Mouse (Mus musculus) limb, embryonic 13.5 days (tissue): ENCODE results near the gene Poc5. TPM values are rescaled to one million over a fixed set of nuclear protein-coding genes. Genes with fewer than 3 reads are reported as not detected.

Source experiments
- ATAC-seq: fragments of 200-750 bp; cut with Nextera tagmentation; 2 replicates; pipeline ENCODE4 v1.8.0; 2017; ENCODE audit warnings: low read depth, moderate number of reproducible peaks, moderate TSS enrichment; ENCODE audit not compliant: low FRiP score
- H3K27ac ChIP-seq: fragments of 300-500 bp; sonication (generic); 2 replicates; pipeline ENCODE4 v1.5.1; 2015; ENCODE audit warnings: inconsistent platforms, mild to moderate bottlenecking, moderate library complexity
- H3K27me3 ChIP-seq: fragments of 300-500 bp; sonication (generic); 2 replicates; pipeline ENCODE4 v1.6.1; 2015; ENCODE audit warnings: mild to moderate bottlenecking, inconsistent platforms
- H3K36me3 ChIP-seq: fragments of 300-500 bp; sonication (generic); 2 replicates; pipeline ENCODE4 v1.6.1; 2015; ENCODE audit warnings: inconsistent platforms, mild to moderate bottlenecking, moderate library complexity
- H3K4me1 ChIP-seq: fragments of 300-500 bp; sonication (generic); 2 replicates; pipeline ENCODE4 v1.6.1; 2015; ENCODE audit warnings: inconsistent platforms
- H3K4me2 ChIP-seq: fragments of 300-500 bp; sonication (generic); replicated peaks from 2 replicates; pipeline ENCODE4 v1.6.1; 2015; ENCODE audit warnings: inconsistent platforms, mild to moderate bottlenecking, moderate library complexity
- H3K4me3 ChIP-seq: fragments of 300-500 bp; sonication (generic); 2 replicates; pipeline ENCODE4 v1.5.1; 2015; ENCODE audit warnings: moderate library complexity, mild to moderate bottlenecking, inconsistent platforms
- H3K9ac ChIP-seq: fragments of 300-500 bp; sonication (generic); 2 replicates; pipeline ENCODE4 v1.6.1; 2015; ENCODE audit warnings: mild to moderate bottlenecking, inconsistent platforms
- H3K9me3 ChIP-seq: fragments of 300-500 bp; sonication (generic); 2 replicates; pipeline ENCODE4 v1.6.1; 2016; ENCODE audit warnings: inconsistent platforms
- WGBS: fragments of 180-500 bp; shearing (Covaris S2); methylation state at CpG from one replicate; pipeline ENCODE4 v1.1.7; 2015; 5-methylcytosine and 5-hydroxymethylcytosine counted together
- polyA plus RNA-seq: library from polyadenylated mRNA; unstranded; fragments of >200 nt; fragmentation: Nextera tagmentation; extraction: Ambion mirVana; gene quantifications from 2 replicates; pipeline ENCODE4 v1.2.1, GENCODE M21; 2015

Gene Poc5
- polyA plus RNA-seq, 1 experiment from 2014 or later, result 13.8 TPM

- peaks cover 64% of the 10 kb centered on the region for H3K36me3 ChIP-seq
- no peak overlapping the region for H3K4me3 ChIP-seq
- H3K9me3 ChIP-seq, result no peaks in the 10 kb centered on the region
- H3K27ac ChIP-seq, result no peak overlapping the region
- no peaks in the 10 kb centered on the region for H3K27me3 ChIP-seq
- ATAC-seq, result no peak
- H3K4me2 ChIP-seq, result no peak overlapping the region
- no peak overlapping the region for H3K9ac ChIP-seq
- 87% methylated on average over 1 of the region's 1 CpGs for WGBS
- H3K4me1 ChIP-seq, result 0 out of 2 replicates have a peak, but pooled peaks cover 4% of the 10 kb centered on the region
Measured at GRCm38 (mm10) chr13:96408786-96409185, 20.7 kb downstream of the Poc5 start.

- no peaks in the 10 kb centered on the region for H3K4me1 ChIP-seq
- no peaks in the 10 kb centered on the region for H3K27me3 ChIP-seq
- WGBS, result 85% methylated on average over 6 of the region's 6 CpGs
- H3K9me3 ChIP-seq, result no peaks in the 10 kb centered on the region
- peaks cover 75% of the 10 kb centered on the region for H3K36me3 ChIP-seq
- no peak overlapping the region for H3K4me2 ChIP-seq
- no peak overlapping the region for H3K27ac ChIP-seq
- ATAC-seq, result no peak
- H3K4me3 ChIP-seq, result no peak overlapping the region
- no peak overlapping the region for H3K9ac ChIP-seq
Measured at GRCm38 (mm10) chr13:96414384-96414783, 26.3 kb downstream of the Poc5 start.

GRCm38 (mm10) chr13:96416380-96416779 lies 28.3 kb downstream of the Poc5 start:
- no peaks in the 10 kb centered on the region for H3K4me1 ChIP-seq
- no peak overlapping the region for H3K9ac ChIP-seq
- H3K27me3 ChIP-seq, result no peaks in the 10 kb centered on the region
- no peak for ATAC-seq
- H3K27ac ChIP-seq, result no peak overlapping the region
- H3K9me3 ChIP-seq, result no peaks in the 10 kb centered on the region
- no peak overlapping the region for H3K4me2 ChIP-seq
- H3K4me3 ChIP-seq, result no peak overlapping the region
- H3K36me3 ChIP-seq, result peaks cover 60% of the 10 kb centered on the region
- 96% methylated on average over 8 of the region's 8 CpGs for WGBS

DNA sequence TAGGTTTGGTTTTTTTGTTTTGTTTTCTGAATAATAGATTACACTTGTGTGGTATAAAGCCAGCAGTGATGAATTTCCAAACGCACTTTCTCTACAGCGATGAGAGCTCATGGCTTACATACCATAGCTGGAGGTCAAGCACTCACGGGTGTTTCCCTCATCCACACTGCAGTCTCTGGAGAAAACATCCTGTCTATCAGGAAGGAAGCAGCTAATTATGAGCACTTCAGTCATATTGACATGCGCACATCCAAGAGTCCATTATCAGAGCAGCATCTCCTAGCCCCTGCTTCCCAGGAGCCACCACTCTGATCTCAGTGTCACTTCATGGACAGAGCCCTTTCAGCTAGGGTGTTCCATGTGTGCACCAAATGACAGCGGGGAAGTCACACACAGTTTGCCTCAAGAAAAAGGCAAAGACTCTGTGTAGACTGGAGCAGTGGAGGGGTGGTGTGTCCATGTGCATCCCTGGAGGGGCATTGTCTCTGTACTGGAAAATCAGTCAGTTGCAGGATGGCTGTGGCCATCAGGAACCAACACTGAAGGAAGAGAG lies 29.2 kb downstream of the Poc5 start:
- no peak overlapping the region for H3K4me2 ChIP-seq
- no peaks in the 10 kb centered on the region for H3K9me3 ChIP-seq
- no peak overlapping the region for H3K9ac ChIP-seq
- ATAC-seq, result no peak
- H3K4me3 ChIP-seq, result no peak overlapping the region
- H3K27me3 ChIP-seq, result no peaks in the 10 kb centered on the region
- WGBS, result 94% methylated on average over 5 of the region's 5 CpGs
- H3K36me3 ChIP-seq, result peaks cover 53% of the 10 kb centered on the region
- no peak overlapping the region for H3K27ac ChIP-seq
- H3K4me1 ChIP-seq, result no peaks in the 10 kb centered on the region

GRCm38 (mm10) chr13:96418487-96418886 lies 30.4 kb downstream of the Poc5 start:
- H3K9me3 ChIP-seq, result no peaks in the 10 kb centered on the region
- H3K27me3 ChIP-seq, result no peaks in the 10 kb centered on the region
- H3K9ac ChIP-seq, result no peak overlapping the region
- no peaks in the 10 kb centered on the region for H3K4me1 ChIP-seq
- ATAC-seq, result no peak
- H3K4me2 ChIP-seq, result no peak overlapping the region
- peaks cover 50% of the 10 kb centered on the region for H3K36me3 ChIP-seq
- 87% methylated on average over 4 of the region's 4 CpGs for WGBS
- no peak overlapping the region for H3K27ac ChIP-seq
- no peak overlapping the region for H3K4me3 ChIP-seq

DNA sequence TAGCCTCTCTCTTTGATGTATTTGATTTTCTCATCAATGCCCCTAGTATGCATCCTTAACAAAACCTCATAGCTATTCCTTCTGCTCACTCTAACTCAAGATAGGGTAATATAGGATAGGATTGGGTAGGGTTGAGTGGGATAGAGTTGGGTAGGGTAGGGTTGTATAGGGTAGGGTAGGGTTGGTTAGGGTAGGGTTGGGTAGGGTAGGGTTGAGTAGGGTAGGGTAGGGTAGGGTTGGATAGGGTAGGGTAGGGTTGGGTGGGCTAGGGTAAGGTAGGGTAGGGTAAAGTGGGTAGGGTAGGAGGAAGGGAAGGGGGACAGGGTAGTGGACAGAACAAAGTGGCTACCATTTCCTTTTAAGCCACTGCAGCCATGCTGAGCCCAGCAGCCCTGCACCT lies 33.1 kb downstream of the Poc5 start:
- Histone ChIP-seq H3K36me3 (peaks cover 25% of the 10 kb centered on the region), H3K4me1 (no peaks in the 10 kb centered on the region), H3K27ac (no peak overlapping the region), H3K4me3 (no peak overlapping the region), H3K9ac (no peak overlapping the region), H3K27me3 (no peaks in the 10 kb centered on the region), H3K9me3 (no peaks in the 10 kb centered on the region), H3K4me2 (no peak overlapping the region)
- no peak for ATAC-seq

GRCm38 (mm10) chr13:96424496-96425274 lies 36.6 kb downstream of the Poc5 start:
- H3K9ac ChIP-seq, result no peak overlapping the region
- H3K4me3 ChIP-seq, result no peak overlapping the region
- H3K27ac ChIP-seq, result no peak overlapping the region
- WGBS, result 90% methylated on average over 12 of the region's 12 CpGs
- no peak overlapping the region for H3K4me2 ChIP-seq
- H3K4me1 ChIP-seq, result 0 out of 2 replicates have a peak, but pooled peaks cover 3% of the 10 kb centered on the region
- ATAC-seq, result no peak
- no peaks in the 10 kb centered on the region for H3K36me3 ChIP-seq
- H3K27me3 ChIP-seq, result no peaks in the 10 kb centered on the region
- H3K9me3 ChIP-seq, result no peaks in the 10 kb centered on the region

GRCm38 (mm10) chr13:96426044-96426443 lies 38.0 kb downstream of the Poc5 start:
- no peaks in the 10 kb centered on the region for H3K27me3 ChIP-seq
- H3K27ac ChIP-seq, result no peak overlapping the region
- no peak overlapping the region for H3K9ac ChIP-seq
- H3K36me3 ChIP-seq, result no peaks in the 10 kb centered on the region
- H3K4me1 ChIP-seq, result 0 out of 2 replicates have a peak, but pooled peaks cover 3% of the 10 kb centered on the region
- WGBS, result 39% methylated on average over 3 of the region's 3 CpGs
- H3K4me3 ChIP-seq, result no peak overlapping the region
- no peaks in the 10 kb centered on the region for H3K9me3 ChIP-seq
- no peak for ATAC-seq
- H3K4me2 ChIP-seq, result no peak overlapping the region

DNA sequence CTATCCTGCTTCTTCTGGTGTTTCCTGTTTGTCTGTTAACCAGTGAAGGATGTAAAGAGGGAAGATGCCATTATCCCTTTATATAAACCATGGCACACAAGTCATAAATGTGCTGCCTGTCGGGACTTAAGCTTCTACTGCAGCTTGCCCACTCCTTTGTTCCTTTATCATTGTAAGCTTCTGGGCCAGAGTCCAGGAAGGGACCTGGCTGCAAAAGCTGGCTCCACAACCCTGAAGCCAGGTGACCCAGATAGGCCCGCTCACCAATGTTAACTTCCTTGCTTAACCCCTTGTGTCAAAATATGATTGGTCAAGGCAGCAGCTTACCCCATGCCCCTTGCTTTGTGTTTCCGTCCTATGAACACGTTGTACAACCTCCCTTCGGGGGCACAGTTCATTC lies 40.4 kb downstream of the Poc5 start:
- H3K4me2 ChIP-seq, result no peak overlapping the region
- WGBS, result 77% methylated on average over 5 of the region's 5 CpGs
- H3K4me3 ChIP-seq, result no peak overlapping the region
- H3K9ac ChIP-seq, result no peak overlapping the region
- no peaks in the 10 kb centered on the region for H3K27me3 ChIP-seq
- no peaks in the 10 kb centered on the region for H3K36me3 ChIP-seq
- no peaks in the 10 kb centered on the region for H3K9me3 ChIP-seq
- no peak overlapping the region for H3K27ac ChIP-seq
- 0 out of 2 replicates have a peak, but pooled peaks cover 7% of the 10 kb centered on the region for H3K4me1 ChIP-seq
- ATAC-seq, result no peak

DNA sequence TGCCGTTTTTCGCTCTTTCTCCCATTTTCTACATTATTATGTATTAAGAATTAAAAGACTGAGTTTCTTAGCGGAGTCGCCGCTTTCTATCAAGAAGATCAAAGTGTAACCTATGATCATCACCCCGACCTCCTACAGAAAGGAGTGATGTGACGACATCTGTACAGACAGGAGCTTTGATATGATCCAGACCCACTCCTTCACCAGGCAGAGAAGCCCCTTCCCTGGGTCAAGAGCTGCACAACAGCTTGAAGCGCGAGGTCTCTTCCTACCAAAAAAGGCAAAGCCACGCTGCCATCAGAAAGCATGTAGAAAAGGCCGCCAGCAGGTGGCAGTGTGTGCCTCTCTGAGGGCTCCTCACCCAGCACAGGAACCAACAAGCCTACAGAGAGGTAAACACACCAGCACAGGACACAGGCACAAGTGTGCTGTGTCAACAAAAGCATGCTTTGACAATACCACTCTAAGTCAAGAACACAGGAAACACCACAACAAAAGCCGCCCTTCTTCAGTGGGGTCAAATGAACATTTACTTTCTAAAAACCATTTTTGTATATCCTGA lies 43.6 kb downstream of the Poc5 start:
- WGBS, result 39% methylated on average over 12 of the region's 12 CpGs
- no peaks in the 10 kb centered on the region for H3K27me3 ChIP-seq
- H3K4me2 ChIP-seq, result 0 out of 2 replicates have a peak overlapping the region, but pooled peaks have one; percentile 30
- peaks cover 18% of the 10 kb centered on the region for H3K4me1 ChIP-seq
- H3K36me3 ChIP-seq, result no peaks in the 10 kb centered on the region
- peak; percentile 67; the same call in 1 of the 2 replicates for ATAC-seq
- no peak overlapping the region for H3K4me3 ChIP-seq
- no peaks in the 10 kb centered on the region for H3K9me3 ChIP-seq
- H3K9ac ChIP-seq, result no peak overlapping the region
- H3K27ac ChIP-seq, result no peak overlapping the region

- Histone ChIP-seq H3K4me3 (no peak overlapping the region), H3K4me2 (no peak overlapping the region), H3K9ac (no peak overlapping the region), H3K27me3 (no peaks in the 10 kb centered on the region), H3K27ac (no peak overlapping the region), H3K36me3 (no peaks in the 10 kb centered on the region), H3K4me1 (peaks cover 15% of the 10 kb centered on the region), H3K9me3 (0 out of 2 replicates have a peak, but pooled peaks cover under 1% of the 10 kb centered on the region)
- 36% methylated on average over 3 of the region's 3 CpGs for WGBS
- ATAC-seq, result no peak
Measured at GRCm38 (mm10) chr13:96432376-96432811, 44.3 kb downstream of the Poc5 start.

GRCm38 (mm10) chr13:96433041-96433440 lies 44.9 kb downstream of the Poc5 start:
- H3K4me2 ChIP-seq, result no peak overlapping the region
- peaks cover 15% of the 10 kb centered on the region for H3K4me1 ChIP-seq
- no peaks in the 10 kb centered on the region for H3K36me3 ChIP-seq
- peaks cover 5% of the 10 kb centered on the region for H3K9me3 ChIP-seq
- WGBS, result 87% methylated on average over 6 of the region's 6 CpGs
- H3K27me3 ChIP-seq, result no peaks in the 10 kb centered on the region
- no peak overlapping the region for H3K4me3 ChIP-seq
- no peak overlapping the region for H3K9ac ChIP-seq
- no peak for ATAC-seq
- H3K27ac ChIP-seq, result no peak overlapping the region
